Mouse (Mus musculus) MEL (cell line): Measurements from ENCODE around the gene Nckap5l. TPM values are rescaled to one million over a fixed set of nuclear protein-coding genes. Genes with fewer than 3 reads are reported as not detected.
A peak's percentile ranks its signal among the peaks of the same experiment; 100 is the strongest.

Experiments
- DNase-seq: peaks from one replicate; pipeline ENCODE4 v3.0.0; 2011; ENCODE audit warnings: low read depth, low spot score
- H3K27ac ChIP-seq: 2 replicates; pipeline ENCODE4 v1.5.1; 2012; ENCODE audit warnings: low read depth, mild to moderate bottlenecking, control low read depth, low read length, moderate library complexity; ENCODE audit not compliant: control insufficient read depth
- H3K27me3 ChIP-seq, 2 experiments: fragments of 150-350 bp in 1 of 2; sonication (generic) in 1 of 2; 2 replicates each; pipeline ENCODE4 v1.6.1; 2012; ENCODE audit warnings: low read length in 2 of 2, mild to moderate bottlenecking in 2 of 2, improper control_type of control experiment in 1 of 2, moderate library complexity in 1 of 2; ENCODE audit not compliant: insufficient read depth in 2 of 2, control insufficient read depth in 1 of 2
- H3K36me3 ChIP-seq, 2 experiments: 2 replicates each; pipeline ENCODE4 v1.6.1; 2012 to 2014; ENCODE audit warnings: low read length in 2 of 2, improper control_type of control experiment in 1 of 2, inconsistent platforms in 1 of 2, mild to moderate bottlenecking in 1 of 2; ENCODE audit not compliant: insufficient read depth in 2 of 2, control insufficient read depth in 1 of 2
- H3K4me1 ChIP-seq, 2 experiments: fragments of 150-350 bp in 1 of 2; sonication (generic) in 1 of 2; 2 replicates each; pipeline ENCODE4 v1.6.1; 2012; ENCODE audit warnings: low read length in 2 of 2, improper control_type of control experiment in 1 of 2, mild to moderate bottlenecking in 1 of 2; ENCODE audit not compliant: insufficient read depth in 2 of 2, control insufficient read depth in 1 of 2
- H3K4me3 ChIP-seq, 2 experiments: fragments of 150-350 bp in 1 of 2; sonication (generic) in 1 of 2; 2 replicates each; pipeline ENCODE4 v1.5.1; 2012; ENCODE audit warnings: low read depth in 2 of 2, low read length in 2 of 2, mild to moderate bottlenecking in 2 of 2, moderate library complexity in 2 of 2, control low read depth in 1 of 2, improper control_type of control experiment in 1 of 2; ENCODE audit not compliant: control insufficient read depth in 1 of 2, insufficient read depth in 1 of 2
- H3K79me2 ChIP-seq: 2 replicates; pipeline ENCODE4 v1.6.1; 2012; ENCODE audit warnings: mild to moderate bottlenecking, low read length, moderate library complexity; ENCODE audit not compliant: control insufficient read depth, poor library complexity, insufficient read depth
- H3K9ac ChIP-seq: 2 replicates; pipeline ENCODE4 v1.6.1; 2012; ENCODE audit warnings: low read depth, mild to moderate bottlenecking, control low read depth, low read length, moderate library complexity; ENCODE audit not compliant: control insufficient read depth, poor library complexity, severe bottlenecking
- H3K9me3 ChIP-seq: fragments of 150-350 bp; sonication (generic); replicated peaks from 2 replicates; pipeline ENCODE4 v1.6.1; 2012; ENCODE audit warnings: mild to moderate bottlenecking, low read length, improper control_type of control experiment, moderate library complexity; ENCODE audit not compliant: insufficient read depth
- BHLHE40 ChIP-seq: IDR thresholded peaks from 2 replicates; pipeline ENCODE4 v1.6.1; 2012; ENCODE audit warnings: low read depth, mild to moderate bottlenecking, inconsistent platforms, low read length, improper control_type of control experiment, borderline replicate concordance
- CHD2 ChIP-seq: IDR thresholded peaks from 2 replicates; pipeline ENCODE4 v1.6.1; 2011; ENCODE audit warnings: low read length, improper control_type of control experiment
- CTCF ChIP-seq, 3 experiments: IDR thresholded peaks in 2 of 3; conservative IDR thresholded peaks in 1 of 3; 2 replicates each; pipeline ENCODE4 v1.5.1; 2011 to 2012; ENCODE audit warnings: low read length in 3 of 3, low read depth in 2 of 3, mild to moderate bottlenecking in 2 of 3, improper control_type of control experiment in 1 of 3, inconsistent platforms in 1 of 3, mixed read lengths in 1 of 3, moderate library complexity in 1 of 3; ENCODE audit not compliant: control insufficient read depth in 1 of 3, insufficient read depth in 1 of 3, poor library complexity in 1 of 3, severe bottlenecking in 1 of 3
- E2F4 ChIP-seq: IDR thresholded peaks from 2 replicates; pipeline ENCODE4 v1.6.1; 2011; ENCODE audit warnings: low read depth, low read length, improper control_type of control experiment, borderline replicate concordance
- ELF1 ChIP-seq: IDR thresholded peaks from 2 replicates; pipeline ENCODE4 v1.6.1; 2014; ENCODE audit warnings: low read depth, mild to moderate bottlenecking, inconsistent platforms, low read length, improper control_type of control experiment, moderate library complexity
- GABPA ChIP-seq: IDR thresholded peaks from 2 replicates; pipeline ENCODE4 v1.6.1; 2012; ENCODE audit warnings: low read depth, mild to moderate bottlenecking, inconsistent platforms, low read length, improper control_type of control experiment, moderate library complexity
- HCFC1 ChIP-seq: IDR thresholded peaks from 2 replicates; pipeline ENCODE4 v1.6.1; 2012; ENCODE audit warnings: low read depth, mild to moderate bottlenecking, inconsistent platforms, low read length, improper control_type of control experiment, moderate library complexity
- KAT2A ChIP-seq: conservative IDR thresholded peaks from 2 replicates; pipeline ENCODE4 v1.6.1; 2012; ENCODE audit warnings: low read depth, low read length, improper control_type of control experiment, inconsistent platforms
- MAFK ChIP-seq: IDR thresholded peaks from 2 replicates; pipeline ENCODE4 v1.6.1; 2011; ENCODE audit warnings: low read depth, mild to moderate bottlenecking, low read length, improper control_type of control experiment, borderline replicate concordance
- MAX ChIP-seq: IDR thresholded peaks from 2 replicates; pipeline ENCODE4 v1.6.1; 2011; ENCODE audit warnings: low read length, improper control_type of control experiment
- MAZ ChIP-seq: IDR thresholded peaks from 2 replicates; pipeline ENCODE4 v1.6.1; 2012; ENCODE audit warnings: low read depth, mild to moderate bottlenecking, inconsistent platforms, low read length, improper control_type of control experiment
- MYC ChIP-seq: IDR thresholded peaks from 2 replicates; pipeline ENCODE4 v1.6.1; 2011; ENCODE audit warnings: low read depth, mild to moderate bottlenecking, low read length, improper control_type of control experiment, moderate library complexity
- NRF1 ChIP-seq: IDR thresholded peaks from 2 replicates; pipeline ENCODE4 v1.6.1; 2014; ENCODE audit warnings: low read depth, mild to moderate bottlenecking, inconsistent platforms, low read length, improper control_type of control experiment, moderate library complexity; ENCODE audit not compliant: poor library complexity, insufficient read depth, severe bottlenecking
- POLR2A ChIP-seq, 2 experiments: IDR thresholded peaks; 2 replicates each; pipeline ENCODE4 v1.6.1; 2011 to 2012; ENCODE audit warnings: low read length in 2 of 2, mild to moderate bottlenecking in 2 of 2, control low read depth in 1 of 2, improper control_type of control experiment in 1 of 2, low read depth in 1 of 2, moderate library complexity in 1 of 2; ENCODE audit not compliant: control insufficient read depth in 1 of 2, insufficient read depth in 1 of 2, poor library complexity in 1 of 2
- POLR2AphosphoS5 ChIP-seq: IDR thresholded peaks from 2 replicates; pipeline ENCODE4 v1.6.1; 2012; ENCODE audit warnings: low read depth, borderline replicate concordance, mild to moderate bottlenecking, inconsistent platforms, low read length, moderate library complexity, mixed read lengths
- RAD21 ChIP-seq: IDR thresholded peaks from 2 replicates; pipeline ENCODE4 v1.6.1; 2011; ENCODE audit warnings: mild to moderate bottlenecking, low read depth, low read length, improper control_type of control experiment
- RCOR1 ChIP-seq: IDR thresholded peaks from 2 replicates; pipeline ENCODE4 v1.6.1; 2012; ENCODE audit warnings: low read depth, mild to moderate bottlenecking, inconsistent platforms, low read length, improper control_type of control experiment
- UBTF ChIP-seq: IDR thresholded peaks from 2 replicates; pipeline ENCODE4 v1.6.1; 2012; ENCODE audit warnings: low read depth, mild to moderate bottlenecking, inconsistent platforms, low read length, improper control_type of control experiment, moderate library complexity, borderline replicate concordance; ENCODE audit not compliant: insufficient read depth
- USF1 ChIP-seq: IDR thresholded peaks from 2 replicates; pipeline ENCODE4 v1.6.1; 2014; ENCODE audit warnings: low read depth, mild to moderate bottlenecking, inconsistent platforms, low read length, improper control_type of control experiment, moderate library complexity
- USF2 ChIP-seq, 2 experiments: IDR thresholded peaks; 2 replicates each; pipeline ENCODE4 v1.6.1; 2011 to 2012; ENCODE audit warnings: improper control_type of control experiment in 2 of 2, low read length in 2 of 2, borderline replicate concordance in 1 of 2, inconsistent platforms in 1 of 2, low read depth in 1 of 2, mild to moderate bottlenecking in 1 of 2; ENCODE audit not compliant: insufficient read depth in 1 of 2
- ZKSCAN1 ChIP-seq: IDR thresholded peaks from 2 replicates; pipeline ENCODE4 v1.6.1; 2012; ENCODE audit warnings: low read depth, mild to moderate bottlenecking, inconsistent platforms, low read length, improper control_type of control experiment, moderate library complexity
- ZMIZ1 ChIP-seq: IDR thresholded peaks from 2 replicates; pipeline ENCODE4 v1.6.1; 2012; ENCODE audit warnings: low read depth, mild to moderate bottlenecking, inconsistent platforms, low read length, improper control_type of control experiment, moderate library complexity
- polyA plus RNA-seq, 2 experiments: library from polyadenylated mRNA; stranded (reverse) in 1 of 2; unstranded in 1 of 2; fragments of >175 nt in 1 of 2; fragments of >200 nt in 1 of 2; gene quantifications; 2 replicates each; pipeline versions ENCODE4 v1.2.1 to v1.2.4; 2012; ENCODE audit warnings: low replicate concordance in 2 of 2, low read depth in 1 of 2; ENCODE audit not compliant: insufficient read length in 2 of 2, insufficient read depth in 1 of 2, missing spikeins in 1 of 2
- total RNA-seq: library from RNA; depleted of rRNA; stranded (reverse); fragments of 300-350 nt; gene quantifications from 2 replicates; pipeline ENCODE4 v1.2.3, GENCODE M21; 2012

The Nckap5l gene
- total and polyA plus RNA-seq, 3 experiments, result 2.5 to 14.1 TPM; not detected in 1

- TF ChIP-seq POLR2AphosphoS5, result no peak
- TF ChIP-seq UBTF, result no peak
- TF ChIP-seq USF2 (IDR thresholded peaks at IDR 0.05; ENCODE audit: borderline replicate concordance in 1 of 2, insufficient read depth in 1 of 2, low read depth in 1 of 2, low read length in 2 of 2), result no peak
- no peak for TF ChIP-seq KAT2A
- no peak for TF ChIP-seq GABPA
- no peak for TF ChIP-seq E2F4
- no peak for TF ChIP-seq USF1
- peak; percentile 90 for TF ChIP-seq MAZ
- TF ChIP-seq NRF1, result no peak
- no peak for TF ChIP-seq MAX
- peak; percentile 50; the same call in 1 of the 2 replicates for TF ChIP-seq ELF1
- TF ChIP-seq POLR2A (IDR thresholded peaks at IDR 0.05; ENCODE audit: control insufficient read depth in 1 of 2, insufficient read depth in 1 of 2, low read depth in 1 of 2, low read length in 2 of 2, poor library complexity in 1 of 2), result no peak
- no peak for TF ChIP-seq BHLHE40
- TF ChIP-seq RCOR1, result peak; percentile 27; the same call in 1 of the 2 replicates
- no peak for TF ChIP-seq MYC
- no peak; the same call in 1 of the 2 replicates for TF ChIP-seq MAFK
- no peak for TF ChIP-seq RAD21
Observed at GRCm38 (mm10) chr15:99390472-99391401, 66.8 kb downstream of the Nckap5l start (continued).

- DNase-seq, result peak; percentile 46
- H3K79me2 ChIP-seq, result peaks cover 2% of the 10 kb centered on the region
- TF ChIP-seq HCFC1, result no peak
- TF ChIP-seq ZMIZ1, result no peak
- no peak for TF ChIP-seq CHD2
- TF ChIP-seq CTCF (IDR thresholded peaks at IDR 0.05 in 2 of 3, conservative IDR thresholded peaks at IDR 0.05 in 1 of 3; ENCODE audit: control insufficient read depth in 1 of 3, insufficient read depth in 1 of 3, low read depth in 2 of 3, low read length in 3 of 3, poor library complexity in 1 of 3, severe bottlenecking in 1 of 3), result no peak
- TF ChIP-seq ZKSCAN1, result no peak
- H3K9ac ChIP-seq, result no peak overlapping the region
- no peaks in the 10 kb centered on the region for H3K9me3 ChIP-seq
- H3K4me3 ChIP-seq, result no peak overlapping the region
- H3K27me3 ChIP-seq, result no peaks in the 10 kb centered on the region
- no peak overlapping the region for H3K27ac ChIP-seq
- peaks cover 0 to 26% of the 10 kb centered on the region in 2 experiments; a peak in 2 of 4 replicates for H3K36me3 ChIP-seq
- H3K4me1 ChIP-seq, result peaks cover 11 to 28% of the 10 kb centered on the region in 2 experiments
Observed at GRCm38 (mm10) chr15:99387976-99388375, 69.6 kb downstream of the Nckap5l start.
